Comparison of ENCODE assay signal across 31 mouse cellular contexts in the genomic region with DNA sequence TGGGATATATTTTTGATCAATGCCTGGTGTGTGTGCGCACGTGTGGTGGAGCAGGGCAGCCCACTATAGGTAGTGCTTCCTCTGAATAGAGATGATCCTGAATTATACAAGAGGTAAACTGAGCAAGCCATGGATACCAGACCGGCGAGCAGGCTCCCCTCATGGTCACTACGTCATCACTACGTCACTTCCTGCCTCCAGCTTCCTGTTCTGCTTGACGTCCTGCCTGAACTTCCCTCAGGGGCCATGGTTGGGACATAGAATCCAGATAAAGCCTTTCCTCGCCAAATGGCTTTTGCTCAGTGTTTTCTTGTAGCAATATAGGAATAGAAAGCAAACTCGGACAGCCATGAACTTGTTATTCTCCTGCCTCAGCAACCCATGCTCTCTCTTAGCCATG. TPM values are rescaled to one million over a fixed set of nuclear protein-coding genes. Genes with fewer than 3 reads are reported as not detected.
A peak's percentile ranks its signal among the peaks of the same experiment; 100 is the strongest.
DNase-seq lines count a peak whose midpoint lies in the region; ATAC-seq and TF ChIP-seq lines count a peak whose summit lies in the region.
"Had no signal": no experiment of that assay in that cellular context is flagged by ENCODE, and none has a peak within 500 bp of the region (broad histone marks: within the 10 kb centered on the region; RNA-seq: fewer than 3 reads in every experiment).

No protein-coding gene starts in this region.

- peaks cover 53% of the 10 kb centered on the region for H3K4me1 ChIP-seq in thymus, adult 2 months (replicated peaks; ENCODE audit: control insufficient read depth, insufficient read depth, low read length)
- peaks cover 100% of the 10 kb centered on the region for H3K4me1 ChIP-seq in megakaryocyte, embryonic 14.5 days
- no peaks in the 10 kb centered on the region for H3K4me1 ChIP-seq in forebrain, postnatal 0 days (ENCODE audit: insufficient read depth)
- peaks cover 12% of the 10 kb centered on the region for H3K4me1 ChIP-seq in embryonic facial prominence, embryonic 10.5 days
- H3K4me1 ChIP-seq in midbrain, embryonic 15.5 days = no peaks in the 10 kb centered on the region
- H3K4me1 ChIP-seq: heart, embryonic 13.5 days; limb, embryonic 15.5 days; neural tube, embryonic 12.5 days had no signal

- no peaks in the 10 kb centered on the region for H3K36me3 ChIP-seq in thymus, adult 2 months (ENCODE audit: control insufficient read depth, insufficient read depth, low read length)
- peaks cover 88% of the 10 kb centered on the region for H3K36me3 ChIP-seq in megakaryocyte, embryonic 14.5 days (replicated peaks; ENCODE audit: low read length)
- no peaks in the 10 kb centered on the region for H3K36me3 ChIP-seq in forebrain, postnatal 0 days (ENCODE audit: insufficient read depth)
- H3K36me3 ChIP-seq in embryonic facial prominence, embryonic 10.5 days (replicated peaks) = no peaks in the 10 kb centered on the region
- no peaks in the 10 kb centered on the region for H3K36me3 ChIP-seq in midbrain, embryonic 15.5 days (replicated peaks)
- H3K36me3 ChIP-seq: G1E; heart, embryonic 13.5 days; hindbrain, embryonic 10.5 days; limb, embryonic 10.5 days; limb, embryonic 15.5 days; neural tube, embryonic 12.5 days had no signal

- H3K4me2 ChIP-seq in forebrain, postnatal 0 days (ENCODE audit: low read depth) = no peak overlapping the region
- H3K4me2 ChIP-seq in midbrain, embryonic 15.5 days = no peak overlapping the region
- H3K4me2 ChIP-seq: forebrain, embryonic 13.5 days; heart, embryonic 13.5 days; limb, embryonic 15.5 days; lung, embryonic 14.5 days; neural tube, embryonic 12.5 days had no signal

- peak; percentile 19 for ATAC-seq in activated CD4-positive, CD25-positive, alpha-beta regulatory T cell, adult 4 months
- ATAC-seq in forebrain, postnatal 0 days = no peak
- ATAC-seq in midbrain, embryonic 15.5 days (replicated peaks) = no peak
- ATAC-seq: forebrain, embryonic 13.5 days; hindbrain, embryonic 16.5 days; intestine, embryonic 16.5 days had no signal

- no peak for TF ChIP-seq POLR2A in thymus, adult 2 months (IDR thresholded peaks at IDR 0.05; ENCODE audit: control insufficient read depth, extremely low read depth, insufficient read depth, low read length, poor library complexity)

- no peak for DNase-seq in thymus, adult 2 months
- DNase-seq in thymus, postnatal 14 days = no peak
- DNase-seq in forebrain, postnatal 0 days = no peak
- DNase-seq in embryonic facial prominence, embryonic 10.5 days (ENCODE audit: low spot score) = no peak
- DNase-seq: adrenal gland, postnatal 10 days; cerebellum, adult 8-10 months; cerebellum, postnatal 25 days; gastrocnemius, postnatal 14 days; heart, adult 18-20 months; heart, postnatal 10 days; kidney, adult 8-10 months; kidney, postnatal 4 days; layer of hippocampus, postnatal 36 days; lung, embryonic 14.5 days; midbrain, embryonic 14.5 days; right cerebral cortex, adult 18-20 months; right cerebral cortex, postnatal 4 days had no signal

- no peak for TF ChIP-seq CTCF in thymus, adult 2 months (IDR thresholded peaks at IDR 0.05; ENCODE audit: borderline replicate concordance, control insufficient read depth, extremely low read depth, insufficient read depth, low read length, poor library complexity)
- no peak for TF ChIP-seq CTCF in forebrain, postnatal 0 days (IDR thresholded peaks at IDR 0.05; ENCODE audit: low read depth)

- WGBS in thymus, adult 2 months = 79% methylated on average over 9 of the region's 9 CpGs
- 90% methylated on average over 9 of the region's 9 CpGs for WGBS in forebrain, postnatal 0 days
- 89% methylated on average over 9 of the region's 9 CpGs for WGBS in embryonic facial prominence, embryonic 10.5 days
- 89% methylated on average over 9 of the region's 9 CpGs for WGBS in midbrain, embryonic 15.5 days

- H3K9ac ChIP-seq in forebrain, postnatal 0 days = no peak overlapping the region
- no peak overlapping the region for H3K9ac ChIP-seq in midbrain, embryonic 15.5 days
- H3K9ac ChIP-seq: forebrain, embryonic 13.5 days; heart, embryonic 13.5 days; limb, embryonic 15.5 days; liver, embryonic 14.5 days; lung, embryonic 14.5 days; neural tube, embryonic 12.5 days had no signal

- H3K27ac ChIP-seq in thymus, adult 2 months (ENCODE audit: control insufficient read depth, insufficient read depth, low read length) = peak overlapping the region; percentile 99
- no peak overlapping the region for H3K27ac ChIP-seq in forebrain, postnatal 0 days (ENCODE audit: low read depth, low read length)
- H3K27ac ChIP-seq in embryonic facial prominence, embryonic 10.5 days (replicated peaks) = no peak overlapping the region
- H3K27ac ChIP-seq in midbrain, embryonic 15.5 days = no peak overlapping the region
- H3K27ac ChIP-seq: forebrain, embryonic 13.5 days; heart, embryonic 13.5 days; hindbrain, embryonic 10.5 days; kidney, postnatal 0 days; limb, embryonic 15.5 days; liver, embryonic 14.5 days; neural tube, embryonic 12.5 days had no signal

- no peak overlapping the region for H3K4me3 ChIP-seq in thymus, adult 2 months (ENCODE audit: control insufficient read depth, insufficient read depth, low read length)
- peak overlapping the region; percentile 82 for H3K4me3 ChIP-seq in megakaryocyte, embryonic 14.5 days (replicated peaks)
- no peak overlapping the region for H3K4me3 ChIP-seq in forebrain, postnatal 0 days (ENCODE audit: low read depth, low read length)
- no peak overlapping the region for H3K4me3 ChIP-seq in embryonic facial prominence, embryonic 10.5 days
- no peak overlapping the region for H3K4me3 ChIP-seq in midbrain, embryonic 15.5 days
- H3K4me3 ChIP-seq: forebrain, embryonic 13.5 days; heart, embryonic 13.5 days; hindbrain, embryonic 10.5 days; limb, embryonic 10.5 days; limb, embryonic 15.5 days; neural tube, embryonic 12.5 days had no signal

- H3K9me3 ChIP-seq in megakaryocyte, embryonic 14.5 days = no peaks in the 10 kb centered on the region
- no peaks in the 10 kb centered on the region for H3K9me3 ChIP-seq in forebrain, postnatal 0 days (ENCODE audit: low read length)
- no peaks in the 10 kb centered on the region for H3K9me3 ChIP-seq in embryonic facial prominence, embryonic 10.5 days
- H3K9me3 ChIP-seq in midbrain, embryonic 15.5 days = no peaks in the 10 kb centered on the region
- H3K9me3 ChIP-seq: forebrain, embryonic 13.5 days; G1E; heart, embryonic 13.5 days; hindbrain, embryonic 10.5 days; limb, embryonic 10.5 days; limb, embryonic 15.5 days; neural tube, embryonic 12.5 days had no signal

- no peaks in the 10 kb centered on the region for H3K27me3 ChIP-seq in thymus, adult 2 months (ENCODE audit: control insufficient read depth, insufficient read depth, low read length)
- no peaks in the 10 kb centered on the region for H3K27me3 ChIP-seq in megakaryocyte, embryonic 14.5 days (replicated peaks)
- no peaks in the 10 kb centered on the region for H3K27me3 ChIP-seq in forebrain, postnatal 0 days (ENCODE audit: insufficient read depth, low read length)
- H3K27me3 ChIP-seq in embryonic facial prominence, embryonic 10.5 days (replicated peaks; ENCODE audit: low read depth, poor library complexity, severe bottlenecking) = no peaks in the 10 kb centered on the region
- no peaks in the 10 kb centered on the region for H3K27me3 ChIP-seq in midbrain, embryonic 15.5 days (replicated peaks)
- H3K27me3 ChIP-seq: forebrain, embryonic 13.5 days; heart, embryonic 13.5 days; limb, embryonic 15.5 days; neural tube, embryonic 12.5 days had no signal

RNA-seq across cellular contexts. Expression of gene Prkcq, which starts 33.1 kb away (rescaled TPM):
- polyA plus RNA-seq in thymus, adult 2 months (2012; rRNA removed) = 48.4 and 48.5 TPM in 2 replicates
- polyA plus RNA-seq in activated CD4-positive, CD25-positive, alpha-beta regulatory T cell, adult 4 months (2017; shearing (Covaris generic)) = 100 to 1,000 TPM; 118 to 125 TPM
- polyA plus RNA-seq in megakaryocyte, embryonic 14.5 days (2012; ENCODE audit: insufficient read depth, low replicate concordance) = 11.0 and 22.0 TPM in 2 replicates
- 4.3 and 4.8 TPM in 2 replicates for total RNA-seq in forebrain, postnatal 0 days (2014; rRNA removed)
- 3.2 and 5.2 TPM in 2 replicates for polyA plus RNA-seq in forebrain, postnatal 0 days (2015; fragmentation: Nextera tagmentation; extraction: Ambion mirVana)
- polyA plus RNA-seq in embryonic facial prominence, embryonic 10.5 days (2016; fragmentation: Nextera tagmentation; extraction: Ambion mirVana) = 1.6 and 1.9 TPM in 2 replicates
- 5.6 and 6.9 TPM in 2 replicates for polyA plus RNA-seq in midbrain, embryonic 15.5 days (2015; fragmentation: Nextera tagmentation; extraction: Ambion mirVana)
- polyA plus RNA-seq: G1E had no signal
